Mouse (Mus musculus): ENCODE measurements around the gene Aldh1l1.

Aldh1l1 gene

DNA sequence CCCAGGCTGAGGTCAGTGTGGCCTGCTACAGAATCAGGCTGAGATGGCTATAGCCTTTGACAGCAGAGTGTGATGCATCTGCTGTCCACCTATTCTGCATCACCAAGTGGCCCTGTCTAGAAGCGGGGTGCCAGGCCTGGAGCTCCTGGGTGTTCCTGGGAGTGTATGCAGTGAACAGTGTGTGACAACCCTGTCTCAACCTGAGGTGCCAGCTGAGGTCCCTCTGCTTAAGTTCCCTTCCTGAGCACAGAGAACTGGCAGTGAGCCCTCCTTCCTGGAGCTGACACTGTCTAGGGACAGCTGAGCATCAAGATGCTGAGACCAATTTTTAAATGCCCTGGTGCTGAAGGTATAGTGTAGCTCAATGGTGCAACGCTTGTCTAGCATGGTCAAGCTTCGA is 13.5 kb upstream of the Aldh1l1 start:
- no peak for DNase-seq

DNA sequence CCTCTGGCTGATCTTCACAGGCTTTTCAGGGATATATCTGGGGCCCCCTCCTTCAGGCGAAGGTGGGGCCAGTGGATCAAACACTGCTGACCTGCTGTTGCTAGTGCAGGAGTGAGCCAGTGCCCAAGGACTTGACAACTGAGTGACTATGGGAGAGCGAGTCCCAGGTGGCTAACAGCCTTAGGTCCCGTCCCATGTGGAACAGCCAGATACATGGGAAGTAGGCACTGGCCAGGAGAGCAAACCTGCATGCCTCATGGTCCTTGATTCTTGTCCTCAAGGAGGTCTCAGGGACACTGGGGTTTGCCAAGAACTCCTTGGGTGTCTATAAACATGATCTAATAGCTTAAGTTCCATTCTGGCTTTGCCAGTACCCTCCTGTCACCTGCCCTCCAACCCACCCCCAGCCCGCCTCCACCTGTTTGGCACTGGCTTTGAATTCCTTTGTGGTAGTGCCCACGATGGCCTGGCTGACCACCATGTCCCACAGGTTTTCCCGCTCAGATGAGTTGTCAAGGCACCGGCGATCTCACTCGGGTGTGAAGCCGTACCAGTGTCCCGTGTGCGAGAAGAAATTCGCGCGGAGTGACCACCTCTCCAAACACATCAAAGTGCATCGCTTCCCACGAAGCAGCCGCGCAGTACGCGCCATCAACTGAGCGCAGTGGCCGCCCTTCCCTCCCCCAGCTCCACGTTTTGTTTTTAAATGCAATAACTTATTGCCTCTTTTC is 12.4 kb upstream of the Aldh1l1 start:
- no peak for DNase-seq

DNA sequence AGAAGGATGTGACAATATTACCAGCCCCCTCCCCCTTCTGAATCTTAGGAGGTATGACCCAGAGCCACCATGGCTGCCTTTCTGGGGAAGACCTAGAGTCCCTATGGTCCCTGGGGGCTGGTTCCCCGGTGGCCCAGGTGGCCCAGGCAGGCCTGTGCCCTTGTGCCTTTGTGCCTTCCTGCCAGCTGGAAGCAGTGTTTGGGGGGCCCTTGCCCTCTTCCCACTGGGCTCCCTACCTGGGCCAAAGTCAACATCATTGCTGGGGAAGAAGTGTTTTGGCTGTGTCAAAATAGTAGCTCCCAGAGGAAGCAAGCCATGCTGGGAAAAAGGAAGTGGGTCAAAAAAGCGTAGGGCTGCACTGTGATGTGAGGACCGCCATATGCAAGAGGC is 11.9 kb upstream of the Aldh1l1 start:
- DNase-seq = no peak

DNA sequence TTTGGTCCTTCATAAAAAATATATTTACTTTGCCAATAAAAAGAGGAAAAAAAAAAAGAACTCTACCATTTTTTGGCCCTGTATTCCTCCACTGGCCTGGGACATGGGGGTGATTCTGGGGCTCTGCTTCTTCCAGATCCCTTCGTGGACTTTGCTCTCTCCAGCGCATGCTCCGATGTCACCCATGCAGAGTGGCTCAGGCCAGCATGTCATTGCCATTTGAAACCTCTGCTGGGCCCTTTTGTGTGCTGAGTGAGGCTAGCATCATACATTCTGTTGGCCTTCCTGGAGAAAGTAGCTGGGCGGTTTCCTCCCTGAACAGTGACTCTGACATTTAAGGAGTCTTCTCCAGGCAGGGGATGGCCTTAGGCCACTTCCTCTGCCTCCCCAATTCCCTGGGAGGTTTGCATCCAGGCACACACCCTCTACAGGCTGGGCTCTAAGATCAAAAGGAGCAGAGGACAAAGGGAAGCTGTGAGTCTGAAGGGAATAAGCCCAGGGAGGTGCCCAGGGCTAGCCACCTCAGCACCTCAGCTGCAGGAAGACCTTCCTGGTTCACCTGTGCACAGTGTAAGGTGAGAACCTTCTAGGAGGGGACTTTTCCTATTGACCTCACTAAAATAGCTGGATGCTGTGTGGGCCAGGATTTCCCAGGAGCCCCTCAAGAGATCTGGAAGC is 10.9 kb upstream of the Aldh1l1 start:
- no peak for DNase-seq

DNA sequence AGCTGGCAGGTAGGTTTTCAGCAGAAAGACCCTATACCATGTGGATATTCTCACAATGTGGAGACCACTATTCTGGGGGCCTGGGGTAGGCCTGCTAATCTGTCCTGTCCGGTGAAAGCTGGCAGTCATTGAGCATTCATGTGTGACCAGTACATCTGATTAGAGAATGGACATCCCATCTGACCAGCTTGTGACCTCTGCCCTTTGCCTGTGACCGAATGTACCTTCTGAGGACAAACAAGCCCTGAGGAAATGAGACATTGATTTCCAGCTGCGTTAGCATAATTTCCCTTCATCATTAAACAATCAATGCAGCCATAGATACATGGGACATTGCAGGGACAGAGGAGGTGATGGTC is 10.4 kb upstream of the Aldh1l1 start:
- DNase-seq = no peak

DNA sequence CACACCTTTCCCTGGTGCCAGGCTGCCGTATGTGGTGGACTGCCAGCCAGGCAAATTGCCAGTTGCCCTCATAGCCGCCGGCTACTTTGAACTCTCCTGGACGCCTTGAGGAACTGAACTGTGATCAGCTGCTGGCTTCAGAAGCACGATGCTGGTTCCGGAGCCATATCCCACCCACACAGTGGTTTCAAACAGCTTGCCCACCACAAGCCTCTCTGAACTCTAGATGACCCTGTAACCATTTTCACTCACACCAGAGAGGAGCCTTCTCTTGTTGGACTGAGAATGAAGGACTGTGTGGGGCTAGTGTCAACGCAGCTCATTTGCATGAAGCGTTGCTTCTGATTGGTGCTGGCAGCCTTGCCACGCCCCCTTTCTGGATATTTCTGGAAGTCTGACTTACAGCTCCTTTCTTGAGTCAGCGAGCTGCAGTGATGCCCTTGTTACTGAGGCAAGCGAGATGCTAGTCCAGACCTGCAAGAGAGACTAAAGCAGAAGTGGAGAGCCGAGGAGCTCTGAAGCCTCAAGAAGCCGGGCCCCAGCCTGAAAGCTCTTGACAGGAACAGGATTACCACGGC is 9.2 kb upstream of the Aldh1l1 start:
- DNase-seq = peak; percentile 78 to 85

DNA sequence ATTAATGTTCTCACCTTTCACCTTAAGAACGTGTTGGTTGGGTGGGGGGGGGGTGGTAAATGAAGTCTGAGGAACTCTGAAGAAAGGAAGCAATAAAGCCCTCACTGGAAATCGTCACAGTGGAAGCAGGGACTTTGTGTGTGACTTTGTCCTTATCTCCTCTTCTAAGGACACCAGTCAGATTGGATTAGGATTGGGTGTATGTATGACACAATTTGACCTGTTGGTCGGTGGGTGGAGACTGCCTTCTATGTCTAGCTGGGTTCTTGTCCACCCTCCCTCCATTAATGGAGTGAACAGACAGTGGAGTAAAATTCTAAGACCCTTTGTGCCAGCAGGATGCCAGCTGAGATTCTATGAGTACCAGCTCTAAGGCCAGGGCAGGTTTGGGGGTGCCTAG is 2.0 kb upstream of the Aldh1l1 start:
- no peak for DNase-seq

DNA sequence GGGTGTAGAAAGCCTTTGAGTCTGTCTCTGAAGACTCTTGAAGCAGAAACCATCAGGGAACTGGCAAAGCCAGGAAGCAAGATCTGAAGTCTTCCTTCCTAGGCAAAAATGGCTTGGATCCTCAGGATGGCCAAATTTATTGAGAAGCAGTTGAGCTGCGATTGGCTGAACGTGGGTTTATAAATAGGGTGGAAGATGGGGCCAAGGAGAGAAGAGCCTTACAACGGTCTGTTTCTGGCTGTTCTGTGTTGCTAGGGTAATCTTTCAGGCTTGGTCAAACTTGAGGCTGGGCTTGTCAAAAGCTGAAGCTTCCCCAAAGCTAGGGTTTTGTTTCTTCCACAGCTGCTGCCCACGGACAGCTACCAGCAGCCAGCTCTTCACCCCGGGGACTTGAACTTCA is 1.4 kb upstream of the Aldh1l1 start:
- DNase-seq = no peak

DNA sequence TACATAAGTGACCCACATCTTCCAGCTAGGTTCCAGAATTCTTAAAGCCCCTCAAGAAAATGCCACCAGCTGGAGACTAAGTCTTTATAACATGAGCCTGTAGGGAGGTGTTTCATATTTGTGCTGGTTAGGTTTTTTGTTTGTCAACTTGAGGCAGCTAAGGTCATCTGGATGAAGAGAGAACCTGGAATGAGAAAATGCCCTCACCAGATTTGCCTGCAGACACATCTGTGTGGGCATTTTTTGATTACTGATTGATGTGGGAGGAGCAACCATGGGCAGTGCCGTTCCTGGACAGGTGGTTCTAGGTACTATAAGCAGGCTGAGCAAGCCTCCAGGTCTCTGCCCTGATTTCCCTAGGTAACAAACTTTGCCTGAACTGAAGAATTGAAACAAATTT is 1.3 kb downstream of the Aldh1l1 start:
- DNase-seq = no peak

DNA sequence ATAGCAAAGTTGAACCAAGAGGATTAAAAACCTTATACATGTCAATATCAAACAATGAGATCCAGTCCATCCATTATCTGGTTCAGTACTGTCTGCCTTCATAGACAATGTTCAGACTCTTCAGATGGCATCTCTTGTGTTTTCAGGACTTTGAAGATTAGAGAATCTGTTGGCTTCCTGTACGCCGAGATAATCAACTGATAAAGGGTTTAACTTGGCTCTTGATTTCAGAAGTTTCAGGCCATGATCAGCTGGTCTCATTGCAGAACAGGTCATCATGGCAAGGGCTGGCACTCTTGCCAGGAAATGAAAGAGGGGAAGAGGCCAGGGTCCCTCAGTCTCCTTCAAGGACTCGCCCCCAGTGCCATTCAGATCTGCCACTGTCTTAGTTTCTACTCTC is 3.3 kb downstream of the Aldh1l1 start:
- DNase-seq = no peak

DNA sequence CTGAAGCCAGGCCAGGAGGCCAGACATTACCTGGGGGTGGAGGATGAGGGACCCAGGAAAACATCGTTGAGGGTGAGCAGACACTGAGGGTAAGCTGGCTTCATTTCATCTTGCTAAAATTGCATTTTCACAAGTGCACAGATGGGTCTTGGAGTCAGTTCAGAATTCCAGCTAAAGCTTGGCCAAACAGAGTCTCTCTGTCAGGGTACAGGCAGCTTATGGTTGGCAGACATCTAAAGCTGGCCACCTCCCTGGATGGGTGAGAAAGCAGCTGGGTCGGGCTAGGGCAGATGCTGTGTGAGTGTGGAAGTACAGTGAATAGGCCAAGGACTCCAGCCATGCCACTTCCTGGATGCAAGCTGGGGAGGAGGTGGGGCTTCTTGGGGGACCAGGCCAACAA is 4.7 kb downstream of the Aldh1l1 start:
- DNase-seq = peak; percentile 53 to 55

DNA sequence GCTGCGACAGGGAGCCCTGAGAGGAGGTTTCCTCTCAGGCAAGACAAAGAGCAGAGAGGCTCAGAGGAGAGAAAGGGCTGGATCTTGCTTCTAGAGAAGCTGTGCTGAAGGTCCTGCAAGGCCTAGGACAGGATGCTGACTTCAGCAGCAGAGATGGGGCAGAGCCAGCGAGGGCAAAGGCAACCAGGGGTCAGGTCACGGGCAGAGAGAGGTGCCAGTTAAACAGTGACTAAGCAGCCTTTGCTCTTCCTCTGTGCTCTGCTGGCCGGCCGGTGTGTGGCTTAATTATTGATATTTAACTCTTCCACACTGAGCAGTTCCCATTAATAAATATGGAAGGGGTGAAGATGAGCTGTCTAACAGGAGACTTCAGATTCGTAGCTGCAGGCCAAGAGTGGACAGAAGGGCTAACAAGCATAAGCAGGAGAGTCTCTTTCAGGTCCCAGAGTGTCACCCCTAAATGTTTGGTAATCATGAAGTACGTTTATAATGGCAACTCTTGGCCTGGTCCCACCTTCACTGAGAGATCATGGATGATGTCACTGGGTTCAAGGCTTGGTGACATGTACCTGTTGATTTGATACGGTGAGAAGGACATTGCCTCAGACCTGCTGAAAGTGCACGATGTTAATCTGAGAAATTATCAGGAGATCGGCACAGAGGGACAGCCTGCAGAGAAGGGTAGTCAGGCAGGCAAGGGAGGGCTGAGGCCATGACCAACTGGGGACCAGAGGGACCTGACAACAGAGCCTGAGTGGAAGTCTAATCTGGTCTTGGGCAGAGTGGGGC is 5.9 kb downstream of the Aldh1l1 start:
- DNase-seq = no peak

DNA sequence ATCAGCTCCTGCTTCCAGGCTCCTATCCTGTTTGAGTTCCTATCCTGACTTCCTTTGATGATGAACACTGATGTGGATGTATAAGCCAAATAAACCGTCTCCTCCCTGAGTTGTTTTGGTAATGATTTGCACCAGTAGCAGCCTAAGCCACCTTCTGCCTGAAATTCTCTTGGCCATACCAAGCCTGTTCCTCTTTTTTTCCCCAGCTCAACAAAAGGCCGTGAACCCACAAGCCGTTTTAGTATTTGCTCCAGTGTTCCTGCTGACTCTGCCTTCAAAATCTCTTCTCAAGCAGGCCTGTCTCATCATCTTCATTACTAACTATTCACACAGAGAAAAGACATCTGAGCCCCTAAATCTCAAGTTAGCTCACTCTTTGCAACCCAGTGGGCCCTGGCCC is 7.9 kb downstream of the Aldh1l1 start:
- no peak for DNase-seq

DNA sequence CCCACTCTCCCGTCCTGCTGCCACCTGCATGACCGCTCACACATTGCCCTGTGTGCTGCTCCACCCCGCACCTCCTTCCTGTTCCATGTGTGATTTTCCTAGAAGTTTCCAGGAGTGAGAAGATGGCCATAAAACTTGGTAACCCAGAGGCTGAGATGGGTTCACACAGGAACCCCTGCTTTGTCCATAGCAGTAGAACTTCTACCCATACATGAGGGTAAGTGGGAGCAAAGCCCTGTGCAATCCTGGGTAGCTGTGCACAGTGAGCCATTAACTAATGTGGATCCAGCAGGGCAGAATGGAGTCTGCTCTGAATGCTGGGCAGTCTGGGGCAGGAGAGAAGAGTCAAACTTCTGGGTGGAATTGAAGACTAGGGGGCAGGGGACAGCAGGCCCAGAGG is 8.3 kb downstream of the Aldh1l1 start:
- DNase-seq = no peak

DNA sequence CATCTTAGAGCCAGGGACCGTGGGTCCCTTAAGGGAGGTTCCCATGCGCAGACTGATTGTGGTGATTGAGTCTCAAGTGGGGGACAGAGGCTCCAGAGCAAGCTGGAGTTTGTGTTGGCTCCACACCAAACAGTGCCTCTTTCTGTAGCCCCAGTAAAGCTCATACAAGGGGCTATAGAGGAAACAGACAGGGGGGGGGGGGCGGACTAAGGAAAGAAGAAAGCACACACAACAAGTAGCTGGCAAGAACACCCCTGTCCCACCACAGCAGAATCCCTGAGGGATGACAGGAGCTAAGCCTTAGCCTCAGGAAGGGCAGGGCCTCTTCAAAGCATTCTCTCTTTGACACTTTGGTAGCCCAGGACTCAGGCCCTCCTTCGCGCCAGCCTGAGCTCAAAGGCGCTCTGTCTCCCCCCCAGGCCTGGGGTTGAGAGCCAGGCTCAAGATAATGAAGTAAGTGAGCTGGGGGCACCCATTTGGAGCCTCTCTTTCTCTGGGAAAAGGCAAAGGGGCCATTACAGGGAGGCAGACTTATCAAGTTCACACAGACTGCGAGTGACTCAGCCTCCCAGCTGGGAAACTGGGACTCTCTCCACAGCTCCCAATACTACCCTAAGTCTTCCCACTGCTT is 9.2 kb downstream of the Aldh1l1 start:
- DNase-seq = no peak

DNA sequence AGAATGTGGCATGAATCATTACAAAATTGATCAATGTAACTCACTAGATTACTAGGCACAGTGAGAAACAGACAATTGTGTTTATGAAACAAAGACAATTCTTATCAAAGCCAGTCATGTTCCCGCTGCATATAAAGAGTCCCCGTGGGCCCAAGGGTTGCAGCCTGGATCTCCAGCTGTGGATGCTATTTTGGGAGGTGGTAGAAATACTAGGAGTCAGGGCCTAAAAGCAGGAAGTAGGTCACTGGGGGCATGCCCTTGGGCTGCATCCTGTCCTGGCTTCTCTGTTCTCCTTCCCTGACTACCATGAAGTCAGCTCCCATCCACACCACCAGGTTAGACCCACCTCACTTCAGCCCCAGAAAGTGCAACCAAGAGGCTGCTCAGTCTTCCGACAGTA is 10.0 kb downstream of the Aldh1l1 start:
- DNase-seq = no peak

DNA sequence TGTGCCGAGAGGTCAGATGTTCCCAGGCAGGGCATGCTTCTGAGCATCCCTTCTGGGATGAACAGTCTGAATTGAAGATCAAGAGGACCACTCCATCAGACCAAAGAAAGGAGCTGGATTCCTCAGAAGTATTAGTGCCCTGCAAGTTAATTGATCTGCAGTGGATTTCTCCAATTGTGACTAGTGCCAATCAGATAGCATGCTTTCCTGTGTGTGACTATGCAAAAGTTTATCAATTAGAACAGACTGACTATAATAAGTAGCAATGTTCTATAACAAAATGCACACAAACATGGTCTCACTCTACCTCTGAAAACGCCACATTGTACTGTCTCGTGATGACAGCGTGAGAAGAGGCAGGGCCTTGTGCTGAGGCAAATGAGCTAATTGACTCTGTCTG is 13.3 kb downstream of the Aldh1l1 start:
- DNase-seq = no peak

DNA sequence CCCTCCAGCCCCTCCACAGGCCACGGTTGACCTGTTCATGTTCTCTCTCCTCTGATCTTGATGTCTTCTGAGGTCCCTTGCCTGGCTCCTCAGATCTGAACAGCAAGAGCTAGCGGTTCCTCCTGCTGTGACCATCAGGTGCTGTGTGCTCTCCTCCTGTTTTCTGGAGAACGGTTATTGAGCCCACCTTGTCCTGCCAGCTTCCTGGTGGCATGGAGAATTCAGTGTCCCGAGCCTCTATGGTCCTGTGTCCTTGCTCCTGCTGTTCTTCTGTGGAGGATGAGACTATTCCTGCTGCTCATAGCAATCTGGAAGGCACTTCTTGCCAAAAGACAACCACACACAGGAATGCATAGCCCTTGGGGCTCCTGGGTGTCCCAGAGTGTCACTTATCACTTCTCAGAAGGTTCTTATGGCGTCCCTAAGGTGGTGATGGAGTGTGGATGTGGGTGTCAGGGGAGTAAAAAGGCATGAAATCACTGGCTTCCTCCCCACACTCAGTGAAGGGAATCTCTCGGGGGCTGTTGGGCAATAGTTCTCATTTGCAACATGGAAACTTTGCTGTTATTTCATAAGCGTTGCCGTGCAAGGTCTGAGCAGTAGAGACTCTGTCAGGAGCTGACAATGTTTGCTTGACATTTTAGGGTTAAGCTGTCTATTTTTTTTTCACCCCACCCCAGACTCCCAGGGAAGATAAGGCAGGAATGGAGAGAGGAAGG is 15.2 kb downstream of the Aldh1l1 start:
- peak in 1 of 2 experiments; percentile 32 for DNase-seq

DNA sequence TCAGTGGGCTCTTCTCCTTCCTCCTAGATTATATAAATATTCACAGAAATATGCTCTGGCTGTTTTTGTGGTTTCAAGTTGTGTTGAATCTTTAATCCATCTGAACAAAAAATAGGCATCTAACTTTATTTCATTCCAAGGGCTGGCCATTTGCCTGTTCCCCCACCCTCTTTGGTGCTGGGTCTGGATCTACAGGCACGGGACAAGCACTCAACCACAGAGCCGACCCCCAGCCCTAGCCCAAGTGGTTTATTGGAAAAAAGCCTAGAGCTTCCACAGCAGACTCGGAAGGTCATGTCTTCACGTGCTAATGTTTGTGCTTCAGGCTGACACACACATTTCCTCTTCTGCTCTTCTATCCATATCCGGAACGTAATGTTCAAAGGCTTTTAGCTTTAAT is 19.7 kb downstream of the Aldh1l1 start:
- peak; percentile 23 to 32 for DNase-seq

DNA sequence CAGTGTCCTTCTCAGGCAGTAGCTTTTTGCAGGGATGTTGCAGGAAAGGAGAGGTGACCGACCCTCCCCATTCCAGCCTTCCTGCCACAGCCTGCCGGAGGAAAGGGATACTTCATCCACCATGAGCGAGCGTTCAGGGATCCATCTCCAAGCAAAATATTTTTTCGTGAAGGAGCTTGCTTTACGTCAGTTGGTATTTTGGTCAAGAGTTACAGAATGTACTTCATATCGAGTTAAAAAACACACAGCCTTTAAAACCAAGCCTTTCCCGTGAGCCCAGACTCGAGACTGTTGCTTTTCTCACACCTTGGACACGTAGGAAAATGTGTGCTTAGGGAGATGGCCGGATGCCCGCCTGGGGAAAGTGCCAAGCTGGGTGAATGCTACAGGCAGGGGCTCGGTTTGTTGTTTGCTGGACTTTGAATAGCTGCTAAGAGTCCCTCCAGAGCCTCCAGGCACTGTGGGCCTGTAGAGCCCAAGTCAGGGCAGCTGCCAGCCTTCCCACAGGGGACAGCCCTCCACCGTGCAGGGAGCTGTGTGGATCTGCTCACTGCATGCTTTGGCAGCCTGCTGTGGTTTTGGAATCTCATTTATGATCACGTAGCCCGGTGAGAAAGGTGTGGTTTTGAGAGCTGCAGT is 20.6 kb downstream of the Aldh1l1 start:
- peak; percentile 97 to 98 for DNase-seq

DNA sequence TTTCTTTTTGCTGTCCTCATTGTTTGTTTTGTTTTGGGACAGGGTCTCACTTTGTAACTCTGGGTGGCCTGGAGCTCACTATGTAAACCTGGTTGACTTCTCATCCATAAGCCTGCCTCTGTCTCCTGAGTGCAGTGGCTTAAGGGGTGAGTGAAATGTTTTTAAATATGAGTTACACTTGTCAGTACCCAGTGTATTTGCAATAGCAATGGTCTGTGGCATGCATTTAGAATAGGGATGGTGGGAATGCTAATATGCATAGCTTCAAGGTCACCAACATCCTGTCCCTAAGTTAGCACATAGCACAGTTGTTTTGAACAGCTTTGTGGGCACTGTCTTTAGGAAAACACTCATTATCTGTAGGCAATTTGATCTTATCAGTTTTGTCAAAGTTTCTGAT is 21.2 kb downstream of the Aldh1l1 start:
- DNase-seq = no peak

DNA sequence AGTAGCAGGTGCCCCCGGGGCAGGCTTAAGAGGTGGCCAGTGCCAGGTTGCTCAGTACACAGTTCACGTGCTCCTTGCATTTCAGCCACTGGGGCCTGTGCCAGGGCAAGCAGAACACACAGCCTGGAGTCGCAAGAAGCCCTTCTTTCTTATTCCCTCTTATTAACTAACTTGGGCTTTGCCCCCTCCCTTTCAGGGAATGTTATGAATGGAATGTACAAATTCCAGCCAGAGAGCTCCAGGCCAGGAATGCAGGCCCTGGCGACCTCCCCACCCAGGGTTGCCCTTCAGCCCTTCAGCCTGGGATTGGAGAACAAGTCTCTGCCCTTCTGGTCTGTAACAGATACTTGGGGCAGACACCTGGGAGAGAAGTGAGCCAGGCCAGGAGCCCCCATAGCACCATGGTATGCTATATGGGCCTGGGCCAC is 22.0 kb downstream of the Aldh1l1 start:
- peak; percentile 49 to 52 for DNase-seq
